Mouse (Mus musculus): Measurements from ENCODE around the gene Lhpp.

Lhpp gene

DNA sequence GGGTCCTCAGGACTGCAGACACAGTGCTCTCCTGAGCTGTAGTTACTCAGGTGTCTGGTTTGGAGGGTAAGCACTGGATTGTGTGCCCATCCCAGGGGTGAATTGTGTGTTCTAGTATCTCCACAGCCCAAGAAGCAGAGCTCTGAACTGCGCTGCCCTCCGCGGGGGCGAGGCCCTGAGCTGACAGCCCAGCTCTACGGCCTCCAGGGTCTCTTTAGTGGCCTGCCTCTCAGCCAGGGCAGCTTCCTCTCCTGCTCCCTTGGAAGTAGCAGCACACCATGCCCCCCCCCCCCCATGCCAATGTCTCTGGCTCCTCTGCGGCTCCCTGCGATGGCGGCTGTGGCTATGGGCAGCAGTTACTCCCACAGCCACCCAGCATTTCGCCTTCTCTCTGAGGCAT is 101.1 kb downstream of the Lhpp start:
- no peak for DNase-seq (ENCODE audit: low spot score in 2 of 2)

DNA sequence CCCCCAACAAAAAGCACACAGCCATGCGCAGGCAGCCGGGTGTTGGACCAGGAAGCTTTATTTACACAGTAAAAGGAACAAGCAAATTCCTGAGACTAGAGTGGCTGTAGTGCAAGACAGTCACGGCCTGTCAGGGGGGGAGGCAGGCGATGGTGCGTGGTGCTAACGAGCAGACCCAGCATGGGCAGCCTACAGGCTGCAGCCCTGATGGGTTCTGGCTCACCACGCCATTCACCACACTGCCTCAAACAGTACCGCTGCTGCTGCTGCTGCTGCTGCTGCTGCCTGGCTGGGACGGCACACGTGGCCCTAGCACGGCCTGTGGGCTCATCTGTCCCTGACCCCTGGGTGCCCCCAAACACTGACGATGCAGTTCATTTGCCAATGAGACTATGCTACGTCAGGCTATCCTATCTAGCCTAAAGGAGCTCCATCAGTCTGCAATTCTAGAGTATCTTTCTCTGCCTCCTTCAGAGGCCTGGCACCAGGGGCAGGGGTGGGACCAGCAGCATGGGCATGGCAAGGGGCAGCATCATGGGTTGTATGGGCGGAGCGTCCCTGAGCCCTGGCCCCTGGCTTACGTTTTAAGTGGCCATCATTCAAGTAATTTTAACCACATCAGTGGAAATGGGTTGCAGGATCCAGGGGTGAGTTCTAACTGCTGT is 101.7 kb downstream of the Lhpp start:
- DNase-seq (ENCODE audit: low spot score in 2 of 2) = no peak

DNA sequence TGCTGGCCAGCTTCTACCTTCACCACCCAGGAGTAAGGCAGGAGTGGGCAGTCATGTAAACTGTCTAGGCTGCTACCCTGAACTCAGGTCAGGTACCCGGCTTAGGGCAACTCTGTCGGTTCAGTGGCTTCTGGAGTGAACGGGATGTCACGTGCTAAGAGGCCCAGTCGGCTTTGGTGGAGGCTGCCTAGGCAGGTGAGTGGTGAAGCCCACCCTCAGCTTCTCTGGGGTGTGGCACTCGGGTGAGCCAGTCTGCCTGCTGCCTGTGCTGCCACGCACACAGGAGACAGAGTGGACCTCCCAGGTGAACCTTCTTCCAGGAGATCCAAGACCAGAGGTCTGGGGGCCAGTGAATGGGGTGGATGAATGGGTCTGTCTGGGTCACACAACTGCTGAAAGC is 102.5 kb downstream of the Lhpp start:
- DNase-seq (ENCODE audit: low spot score in 2 of 2) = no peak

DNA sequence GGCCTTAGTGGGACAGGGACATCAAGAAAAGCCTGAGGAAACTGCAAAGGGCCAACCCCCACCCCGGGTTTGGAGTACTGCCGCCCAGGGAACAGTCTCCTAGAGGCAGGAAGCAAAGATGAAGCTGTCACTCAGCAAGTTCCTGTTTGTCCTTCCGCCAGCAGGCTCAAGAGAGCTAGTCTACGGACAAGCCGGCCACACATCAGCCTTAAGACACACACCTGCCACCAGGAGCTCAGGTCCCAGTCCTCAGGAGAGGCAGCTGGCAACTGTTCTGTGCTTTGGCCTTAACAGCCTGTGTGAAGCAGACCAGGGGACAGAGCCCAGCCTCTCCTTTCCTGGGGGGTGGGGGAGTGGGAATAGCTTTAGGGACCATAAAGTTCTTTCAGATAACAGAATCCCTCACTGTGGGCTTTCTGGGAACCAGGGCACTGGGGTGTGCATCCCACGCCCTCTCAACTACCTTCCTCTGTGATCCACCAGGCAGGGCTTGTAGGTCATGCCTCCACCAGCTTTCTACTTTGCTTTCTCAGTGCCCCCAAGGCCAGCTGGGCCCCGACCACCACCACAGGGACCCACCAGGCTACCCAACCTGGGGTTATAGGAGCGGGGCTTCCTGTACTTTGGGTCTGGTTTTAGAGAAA is 103.2 kb downstream of the Lhpp start:
- DNase-seq (ENCODE audit: low spot score in 2 of 2) = no peak

DNA sequence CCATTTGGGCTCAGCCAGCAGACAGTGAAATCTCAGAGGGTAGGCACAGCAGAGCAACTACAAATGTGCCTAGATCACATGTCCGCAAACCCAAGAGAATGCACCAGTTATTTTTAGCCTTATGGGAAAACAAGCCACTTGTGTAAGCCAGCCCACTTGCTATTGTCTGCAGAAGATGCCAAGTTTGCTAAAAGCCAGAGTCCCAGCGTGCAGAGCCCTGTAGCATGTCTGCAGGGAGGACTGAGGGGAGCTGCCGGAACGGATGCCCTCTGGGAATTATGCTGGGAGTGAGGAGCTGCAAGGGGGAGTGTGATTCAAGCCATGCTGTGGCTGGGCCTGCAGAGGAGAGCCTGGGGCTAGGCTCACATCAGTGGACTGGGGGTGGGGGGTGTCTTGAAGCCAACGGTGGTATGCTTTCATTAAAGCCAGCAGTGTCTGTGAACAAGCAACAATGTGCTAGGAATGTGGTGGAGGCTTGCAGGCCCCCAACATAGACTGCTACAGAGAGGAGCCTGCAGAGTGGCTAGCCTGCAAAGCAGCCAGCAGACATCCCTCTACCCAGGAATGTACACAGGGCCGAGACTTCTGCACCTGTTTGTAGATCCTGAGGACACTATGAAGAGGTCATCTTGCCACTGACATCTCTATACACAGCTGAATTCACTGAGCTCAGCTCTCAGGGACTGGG is 103.9 kb downstream of the Lhpp start:
- peak in 1 of 2 experiments; percentile 45 for DNase-seq (ENCODE audit: low spot score in 2 of 2)

DNA sequence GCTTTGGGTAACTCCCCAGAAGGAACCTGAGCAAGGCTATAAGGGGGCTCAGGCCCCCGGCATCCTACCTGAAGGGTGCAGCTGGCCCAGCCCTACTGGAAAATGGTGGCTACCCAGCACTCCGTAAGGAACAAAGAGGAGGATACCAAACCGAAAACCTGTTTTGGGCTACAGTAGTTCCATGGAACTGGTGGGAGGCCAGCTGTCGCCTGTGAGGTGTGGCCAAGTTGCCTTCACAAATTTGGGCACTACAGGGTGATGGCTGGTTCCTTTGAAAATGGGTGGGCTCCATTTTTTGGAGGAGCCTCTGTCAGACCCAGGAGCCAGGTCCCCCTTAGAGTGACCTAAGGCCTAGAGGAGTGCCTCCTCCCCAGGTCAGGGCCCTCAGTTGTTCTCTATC is 104.8 kb downstream of the Lhpp start:
- no peak for DNase-seq (ENCODE audit: low spot score in 2 of 2)

DNA sequence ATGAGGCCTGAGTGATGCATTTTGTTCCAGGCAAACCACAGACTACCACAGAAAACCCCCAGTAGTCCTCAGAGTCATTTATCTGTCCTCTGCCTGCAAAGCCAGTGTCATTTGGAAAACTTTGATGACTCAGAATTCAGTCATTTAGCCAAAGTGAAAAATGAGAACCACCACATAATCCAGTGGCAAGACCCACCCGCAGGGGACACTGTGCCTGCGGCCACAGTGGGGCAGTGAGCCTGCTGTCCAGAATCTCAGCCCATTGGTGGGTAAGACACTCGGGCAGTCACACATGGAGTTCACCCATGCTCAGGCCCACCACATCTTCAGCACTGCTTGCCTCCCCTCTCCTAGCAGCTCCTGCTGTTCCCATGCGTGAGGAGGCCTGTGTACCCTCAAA is 109.1 kb downstream of the Lhpp start:
- DNase-seq (ENCODE audit: low spot score in 2 of 2) = no peak

DNA sequence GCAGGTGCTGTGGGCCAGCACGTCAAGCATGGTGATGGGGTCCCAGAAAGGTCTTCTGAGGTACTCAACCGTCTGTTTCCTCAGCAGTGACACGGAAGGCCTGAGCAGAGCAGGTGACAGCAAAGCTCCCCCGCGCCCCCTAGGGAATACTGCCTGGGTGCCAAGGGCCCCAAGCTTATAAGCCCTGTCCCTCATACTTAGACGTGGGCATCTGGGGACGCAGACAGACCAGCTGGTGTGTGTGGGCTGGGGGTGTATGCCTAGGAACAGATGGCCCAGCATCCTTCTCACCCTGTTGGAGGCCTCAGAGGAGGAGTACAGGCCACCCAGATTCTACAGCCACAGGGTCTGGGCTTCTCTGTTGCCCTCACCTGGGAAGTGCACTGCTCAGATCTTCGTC is 110.1 kb downstream of the Lhpp start:
- no peak for DNase-seq (ENCODE audit: low spot score in 2 of 2)

DNA sequence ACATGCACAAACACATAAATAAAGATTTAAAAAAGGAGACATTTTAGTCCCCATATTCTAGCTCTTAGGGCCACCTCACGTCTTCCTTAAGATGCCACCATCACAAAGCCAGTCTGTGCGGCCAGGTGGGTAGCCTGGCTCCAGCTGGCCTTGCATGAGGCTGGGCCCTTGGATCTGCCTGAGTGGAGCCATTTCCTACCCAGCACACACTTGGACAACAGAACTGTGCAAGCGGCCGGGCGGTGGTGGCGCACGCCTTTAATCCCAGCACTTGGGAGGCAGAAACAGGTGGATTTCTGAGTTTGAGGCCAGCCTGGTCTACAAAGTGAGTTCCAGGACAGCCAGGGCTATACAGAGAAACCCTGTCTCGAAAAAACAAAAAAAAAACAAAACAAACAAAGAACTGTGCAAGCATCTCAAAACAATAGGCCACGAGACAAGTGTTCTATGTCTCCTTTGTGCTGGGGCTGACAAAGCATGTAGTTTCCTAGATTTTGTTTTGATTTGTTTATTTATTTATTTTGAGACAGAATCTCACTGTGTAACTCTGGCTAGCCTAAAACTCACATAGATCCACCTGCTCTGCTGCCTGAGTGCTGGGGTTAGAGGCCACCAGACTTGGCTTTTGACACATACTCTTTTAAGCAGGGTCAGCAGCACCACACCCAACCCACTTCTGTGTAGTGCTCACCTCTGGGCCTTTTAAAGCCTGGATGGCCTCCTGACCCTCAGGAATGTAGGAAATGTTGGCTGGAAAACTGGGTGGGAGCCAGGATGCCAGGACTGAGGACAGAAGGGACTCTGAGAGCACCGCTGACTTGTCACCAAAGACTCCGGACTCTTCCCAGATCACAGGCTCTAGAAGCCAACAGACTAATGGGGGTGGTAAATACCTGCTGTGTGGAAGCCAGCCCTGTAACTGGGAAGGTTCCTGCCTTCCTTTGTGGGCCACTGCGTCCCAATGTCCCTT is 112.2 kb downstream of the Lhpp start:
- no peak for DNase-seq (ENCODE audit: low spot score in 2 of 2)

DNA sequence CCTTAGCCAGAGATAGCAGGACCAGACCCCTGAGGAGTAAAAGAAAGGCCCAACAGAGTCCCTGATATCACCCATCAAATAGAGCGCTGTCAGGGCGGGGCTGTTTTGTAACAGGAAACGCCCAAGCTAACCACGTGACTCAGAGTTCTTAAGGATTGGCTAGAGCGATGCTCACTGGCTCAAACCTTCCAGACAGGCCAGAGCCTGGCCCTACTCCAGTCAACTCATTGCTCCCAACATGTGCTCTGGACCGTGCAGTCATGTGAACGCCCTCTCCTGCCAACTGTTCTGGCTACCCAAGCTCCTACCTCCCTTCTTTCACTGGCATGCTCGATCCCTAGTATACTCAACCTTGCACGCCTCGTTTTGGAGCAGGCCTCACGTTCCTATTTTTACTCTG is 113.5 kb downstream of the Lhpp start:
- no peak for DNase-seq (ENCODE audit: low spot score in 2 of 2)

DNA sequence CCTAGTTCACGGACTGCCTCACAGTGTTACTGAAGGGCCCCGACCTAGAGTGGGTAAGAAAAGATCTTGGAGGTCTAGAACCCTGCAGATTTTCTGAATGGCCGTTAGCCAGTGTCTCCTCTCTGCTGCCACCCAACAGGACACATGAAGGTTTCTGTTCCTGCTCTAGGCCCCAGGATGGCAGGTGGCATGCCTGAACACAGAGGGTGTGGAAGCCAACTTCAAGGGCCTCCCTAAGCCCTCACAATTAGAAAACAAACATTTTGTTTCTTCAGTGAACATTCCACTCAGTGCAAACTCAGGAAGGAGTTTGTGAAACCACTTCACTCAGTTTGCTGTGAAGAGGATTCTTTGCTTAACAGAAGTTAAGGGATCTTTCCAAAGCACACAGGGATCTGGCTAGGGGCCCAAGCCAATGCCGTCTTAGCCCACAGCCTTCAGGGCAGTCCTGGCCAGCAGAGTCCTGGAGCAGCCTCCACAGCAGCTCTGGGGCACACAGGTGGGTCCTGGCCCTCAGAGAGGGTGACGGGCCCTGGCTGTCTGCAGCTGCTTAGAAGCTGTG is 114.1 kb downstream of the Lhpp start:
- DNase-seq (ENCODE audit: low spot score in 2 of 2) = no peak

DNA sequence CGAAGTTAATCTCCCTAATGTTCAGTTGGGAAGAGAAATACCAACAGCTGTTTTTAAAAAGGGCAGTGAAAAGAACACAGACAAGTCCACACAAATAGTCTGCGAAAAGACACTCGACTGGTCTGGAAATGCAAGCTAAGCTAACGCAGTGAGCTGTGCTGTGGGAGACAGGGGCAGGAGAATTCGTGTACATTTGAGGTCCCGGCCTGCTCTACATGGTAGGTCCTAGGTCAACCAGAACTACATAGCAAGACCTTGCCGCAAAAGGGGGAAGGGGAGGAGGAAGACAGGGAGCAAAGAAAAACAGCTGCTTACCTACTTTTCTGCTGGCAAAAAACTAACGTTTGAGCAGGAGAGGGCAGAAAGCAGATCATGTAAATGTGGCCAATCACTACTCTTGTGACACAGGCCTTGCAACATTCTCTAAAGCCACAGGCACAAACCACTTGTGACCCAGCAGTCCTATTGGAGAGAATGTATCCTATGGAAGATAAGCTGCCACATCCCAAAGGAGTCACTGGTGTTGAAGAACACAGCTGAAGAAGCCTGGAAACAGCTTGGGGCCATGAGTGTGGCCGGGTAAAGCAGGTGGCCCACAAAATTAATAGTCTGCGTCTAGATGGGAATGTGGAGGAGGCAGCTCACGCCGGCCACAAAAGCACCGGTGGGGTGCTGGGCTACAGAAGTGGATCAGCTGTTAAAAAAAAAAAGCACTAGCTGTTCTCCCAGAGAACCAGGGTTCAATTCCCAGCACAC is 115.8 kb downstream of the Lhpp start:
- DNase-seq (ENCODE audit: low spot score in 2 of 2) = no peak

DNA sequence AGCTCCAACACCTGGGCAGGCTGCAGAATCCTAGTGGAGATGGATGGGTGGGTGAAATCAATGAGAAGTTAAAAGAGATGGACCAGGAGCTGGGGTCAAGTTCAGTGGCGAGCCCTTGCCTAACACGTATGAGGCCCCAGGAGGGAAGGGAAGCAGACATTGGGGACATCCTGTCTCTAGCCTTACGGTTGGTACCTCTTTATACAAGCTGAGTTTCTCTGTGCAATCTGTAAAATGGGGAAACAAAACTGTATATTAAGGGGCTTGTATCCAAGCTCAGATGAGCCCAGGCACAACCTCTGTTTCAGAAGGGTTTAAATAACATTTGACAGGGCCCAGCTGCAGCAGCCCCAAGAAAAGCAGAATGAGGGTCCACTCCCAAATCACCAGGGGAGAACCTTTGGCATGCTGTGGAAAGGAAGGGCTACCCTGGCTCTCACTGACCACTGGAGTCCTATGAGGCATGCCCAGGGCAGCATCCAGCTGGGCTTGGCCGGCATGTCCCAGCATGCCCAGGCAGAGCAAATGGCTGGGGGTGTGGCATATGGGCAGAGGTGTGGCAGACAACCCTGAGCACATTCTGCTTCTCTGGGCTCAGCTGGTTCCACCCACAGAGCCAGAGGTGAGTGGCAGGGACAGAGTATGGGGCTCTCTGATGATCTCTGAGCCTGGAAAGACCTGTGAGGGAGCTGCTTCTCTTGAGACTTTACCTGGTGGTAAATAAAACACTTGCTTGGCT is 118.8 kb downstream of the Lhpp start:
- DNase-seq (ENCODE audit: low spot score in 2 of 2) = peak in 1 of 2 experiments; percentile 49

DNA sequence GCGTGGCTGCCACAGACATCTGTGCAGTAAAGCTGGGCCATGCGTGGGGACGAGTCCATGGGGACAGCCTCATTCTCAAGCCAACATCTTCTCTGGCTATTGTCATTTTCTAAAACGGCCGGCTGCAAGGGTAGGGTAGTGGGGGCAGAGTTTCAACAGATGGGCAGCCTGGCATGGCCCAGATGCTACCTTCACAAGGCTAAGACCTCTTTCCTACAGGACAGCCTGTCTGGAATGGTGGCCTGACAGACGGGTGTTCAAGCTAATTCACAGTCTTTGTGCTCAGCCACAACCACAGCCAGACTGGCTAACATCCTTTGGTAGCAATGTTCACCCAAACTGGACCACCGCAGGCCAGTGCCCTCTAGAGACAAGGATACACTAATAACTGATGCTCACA is 120.1 kb downstream of the Lhpp start:
- DNase-seq (ENCODE audit: low spot score in 2 of 2) = no peak

DNA sequence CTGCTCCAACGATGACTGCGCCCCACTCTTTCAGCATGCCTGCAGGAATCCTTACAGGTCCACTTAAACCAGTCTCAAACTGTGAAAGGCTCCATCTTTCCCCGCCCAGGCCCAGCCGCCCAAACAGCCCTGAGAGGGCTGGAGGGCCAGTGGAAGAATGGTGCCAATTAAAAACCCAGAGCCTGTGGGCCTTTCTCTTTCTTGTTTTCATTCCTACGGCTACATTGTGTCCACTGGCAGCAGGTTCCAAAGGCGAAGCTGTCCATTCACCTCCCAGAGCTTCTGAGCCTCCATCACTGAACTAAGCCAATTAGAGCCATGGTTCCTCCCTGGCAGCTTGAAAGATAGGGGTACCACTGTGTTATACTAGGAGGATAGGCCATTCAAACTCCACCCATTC is 121.1 kb downstream of the Lhpp start:
- DNase-seq (ENCODE audit: low spot score in 2 of 2) = no peak

DNA sequence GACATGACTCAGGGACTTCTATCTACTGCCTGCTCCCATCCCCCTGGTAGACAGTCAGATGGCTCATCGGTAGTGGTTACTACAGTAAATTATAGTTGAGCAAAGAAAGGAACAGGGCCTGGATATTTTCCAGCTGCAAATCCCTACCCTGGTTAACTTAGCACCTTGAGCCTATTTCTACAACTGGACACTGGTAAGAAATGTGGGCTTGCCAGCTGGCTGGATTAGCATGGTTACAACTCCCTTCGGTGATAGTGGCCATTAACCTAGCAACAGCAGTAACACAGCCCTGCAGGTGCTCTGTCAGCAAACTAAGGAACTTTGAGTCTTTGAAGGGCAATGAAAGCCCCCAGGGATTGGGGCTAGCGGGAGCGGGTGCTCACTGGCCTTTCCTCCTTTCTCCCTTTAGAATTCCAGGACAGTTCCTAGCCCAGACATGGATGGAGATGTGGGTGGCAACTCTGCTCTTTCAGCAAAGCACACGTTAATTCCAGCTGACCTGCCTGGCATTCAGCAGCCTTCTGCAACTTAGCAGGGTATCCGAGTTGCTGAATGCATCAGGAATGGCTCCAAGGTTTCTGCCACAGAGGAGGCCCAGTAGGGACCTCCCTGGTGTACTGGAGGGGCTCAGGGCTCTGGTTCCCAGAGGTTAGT is 121.8 kb downstream of the Lhpp start:
- DNase-seq (ENCODE audit: low spot score in 2 of 2) = no peak

DNA sequence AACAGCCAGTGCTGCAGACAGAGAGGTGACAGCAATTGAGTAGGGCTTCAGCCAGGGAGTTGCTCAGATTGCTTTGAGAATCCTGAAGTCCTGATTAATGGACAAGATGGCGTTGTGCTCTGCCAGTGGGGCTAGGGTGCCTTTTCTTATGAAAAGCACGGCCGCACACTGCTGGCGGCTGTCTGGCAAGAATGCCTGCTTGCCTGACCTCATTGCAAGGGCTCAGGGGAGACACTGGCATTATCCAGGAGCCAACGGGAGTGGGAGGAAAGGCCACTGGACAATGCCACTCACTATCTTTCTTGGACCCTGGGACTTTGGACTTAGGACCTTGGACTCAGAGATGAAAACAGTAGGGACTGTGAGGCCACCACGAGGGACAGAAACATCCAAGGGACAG is 123.1 kb downstream of the Lhpp start:
- no peak for DNase-seq (ENCODE audit: low spot score in 2 of 2)

DNA sequence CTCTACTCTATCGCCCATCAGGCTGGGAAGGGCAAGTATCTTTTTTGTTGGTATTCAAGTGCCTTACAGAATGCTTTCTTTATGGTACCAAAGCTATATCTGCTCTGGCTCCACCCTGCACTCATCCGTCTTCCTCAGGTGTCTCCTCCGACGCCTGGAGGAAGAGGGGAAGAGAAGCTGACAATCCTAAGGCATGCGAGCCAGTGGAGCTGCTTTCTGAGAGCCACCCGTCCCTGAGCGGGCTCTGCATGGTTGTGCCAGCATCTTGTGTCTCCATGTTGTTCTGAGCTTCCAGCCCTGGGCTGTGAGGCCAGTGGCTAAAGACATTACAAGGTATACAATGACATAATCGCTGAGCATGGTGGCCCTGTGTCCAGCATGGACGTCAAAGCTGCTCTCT is 123.8 kb downstream of the Lhpp start:
- DNase-seq (ENCODE audit: low spot score in 2 of 2) = no peak

DNA sequence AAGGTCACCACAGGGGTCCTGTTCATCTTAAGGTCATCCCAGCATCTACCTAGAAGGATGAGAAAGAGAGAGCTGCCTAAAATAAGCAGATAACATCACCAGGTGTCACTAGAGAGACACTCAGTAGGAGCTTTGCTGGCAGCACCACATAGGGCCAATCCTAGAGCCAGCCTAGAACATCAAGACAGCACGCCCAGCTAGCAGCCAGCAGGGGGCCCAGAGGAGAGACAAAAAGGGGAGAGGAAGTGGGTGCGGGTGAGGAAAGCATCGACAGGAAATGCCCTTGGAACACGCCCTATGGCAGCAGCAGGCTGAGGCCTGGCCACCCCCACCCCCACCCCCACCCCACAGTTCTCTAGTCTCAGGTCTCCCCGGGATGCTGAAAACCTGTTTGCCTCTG is 124.7 kb downstream of the Lhpp start:
- DNase-seq (ENCODE audit: low spot score in 2 of 2) = peak; percentile 42 to 70
